Mouse (Mus musculus): ENCODE measurements around the gene Agap1.

Gene Agap1

GRCm38 (mm10) chr1:89454196-89455123 is at the start of gene Agap1:
Gene Agap1 (plus strand): TSS chr1:89454806.
- DNase-seq = peak; percentile 98

GRCm38 (mm10) chr1:89405991-89406390 is 48.6 kb upstream of the Agap1 start:
- DNase-seq = no peak

- DNase-seq = no peak
Observed at GRCm38 (mm10) chr1:89407986-89408385, 46.6 kb upstream of the Agap1 start.

GRCm38 (mm10) chr1:89413122-89413521 is 41.5 kb upstream of the Agap1 start:
- DNase-seq = peak; percentile 55 to 59

GRCm38 (mm10) chr1:89414563-89414962 is 40.0 kb upstream of the Agap1 start:
- DNase-seq = no peak

- DNase-seq = no peak
Observed at GRCm38 (mm10) chr1:89416929-89417328, 37.7 kb upstream of the Agap1 start.

- no peak for DNase-seq
Observed at GRCm38 (mm10) chr1:89420642-89421041, 34.0 kb upstream of the Agap1 start.

- DNase-seq = peak; percentile 81 to 85
Observed at GRCm38 (mm10) chr1:89421401-89421800, 33.2 kb upstream of the Agap1 start.

GRCm38 (mm10) chr1:89424563-89424962 is 30.0 kb upstream of the Agap1 start:
- DNase-seq = peak; percentile 21 to 23

- DNase-seq = no peak
Observed at GRCm38 (mm10) chr1:89426137-89426536, 28.5 kb upstream of the Agap1 start.

GRCm38 (mm10) chr1:89428671-89429070 is 25.9 kb upstream of the Agap1 start:
- no peak for DNase-seq

GRCm38 (mm10) chr1:89429946-89430640 is 24.5 kb upstream of the Agap1 start:
- DNase-seq = no peak

GRCm38 (mm10) chr1:89439351-89439750 is 15.3 kb upstream of the Agap1 start:
- no peak for DNase-seq

GRCm38 (mm10) chr1:89441236-89441897 is 13.2 kb upstream of the Agap1 start:
- DNase-seq = no peak

GRCm38 (mm10) chr1:89443512-89443911 is 11.1 kb upstream of the Agap1 start:
- peak; percentile 65 to 66 for DNase-seq

GRCm38 (mm10) chr1:89444014-89444413 is 10.6 kb upstream of the Agap1 start:
- no peak for DNase-seq

GRCm38 (mm10) chr1:89450139-89450538 is 4.5 kb upstream of the Agap1 start:
- DNase-seq = no peak

- DNase-seq = peak in 1 of 2 experiments; percentile 29
Observed at GRCm38 (mm10) chr1:89452138-89452537, 2.5 kb upstream of the Agap1 start.

- DNase-seq = peak in 1 of 2 experiments; percentile 22
Observed at GRCm38 (mm10) chr1:89453666-89454065, 940 bp upstream of the Agap1 start.

- peak; percentile 85 for DNase-seq
Observed at GRCm38 (mm10) chr1:89455421-89456091, 950 bp downstream of the Agap1 start.

- peak; percentile 82 to 86 for DNase-seq
Observed at GRCm38 (mm10) chr1:89456456-89456855, 1.9 kb downstream of the Agap1 start.

Data from cerebellum, postnatal 10 days (tissue).